Mouse (Mus musculus) limb, embryonic 12.5 days (tissue): ENCODE results near the gene Ndufs1. TPM values are rescaled to one million over a fixed set of nuclear protein-coding genes. Genes with fewer than 3 reads are reported as not detected.

Experiments
- ATAC-seq: fragments of 200-750 bp; cut with Nextera tagmentation; 2 replicates; pipeline ENCODE4 v1.8.0; 2017; ENCODE audit warnings: low read depth, moderate TSS enrichment; ENCODE audit not compliant: insufficient number of reproducible peaks, insufficient read depth, low FRiP score, low TSS enrichment
- H3K27ac ChIP-seq: fragments of 300-500 bp; sonication (generic); 2 replicates; pipeline ENCODE4 v1.5.1; 2016; ENCODE audit warnings: mild to moderate bottlenecking, moderate library complexity
- H3K27me3 ChIP-seq: fragments of 300-500 bp; sonication (generic); 2 replicates; pipeline ENCODE4 v1.6.1; 2016; ENCODE audit warnings: mild to moderate bottlenecking, moderate library complexity
- H3K36me3 ChIP-seq: fragments of 300-500 bp; sonication (generic); 2 replicates; pipeline ENCODE4 v1.6.1; 2016; ENCODE audit warnings: mild to moderate bottlenecking, moderate library complexity
- H3K4me1 ChIP-seq: fragments of 300-500 bp; sonication (generic); replicated peaks from 2 replicates; pipeline ENCODE4 v1.6.1; 2016
- H3K4me2 ChIP-seq: fragments of 300-500 bp; sonication (generic); 2 replicates; pipeline ENCODE4 v1.6.1; 2016; ENCODE audit warnings: mild to moderate bottlenecking, moderate library complexity
- H3K4me3 ChIP-seq: fragments of 300-500 bp; sonication (generic); replicated peaks from 2 replicates; pipeline ENCODE4 v1.5.1; 2016; ENCODE audit warnings: mild to moderate bottlenecking
- H3K9ac ChIP-seq: fragments of 300-500 bp; sonication (generic); replicated peaks from 2 replicates; pipeline ENCODE4 v1.6.1; 2016; ENCODE audit warnings: mild to moderate bottlenecking, moderate library complexity
- H3K9me3 ChIP-seq: fragments of 300-500 bp; sonication (generic); 2 replicates; pipeline ENCODE4 v1.6.1; 2016; ENCODE audit warnings: mild to moderate bottlenecking, moderate library complexity
- WGBS: fragments of 180-500 bp; shearing (Covaris S2); methylation state at CpG from one replicate; pipeline ENCODE4 v1.1.7; 2016; 5-methylcytosine and 5-hydroxymethylcytosine counted together
- polyA plus RNA-seq: library from polyadenylated mRNA; unstranded; fragments of >200 nt; fragmentation: Nextera tagmentation; extraction: Ambion mirVana; gene quantifications from 2 replicates; pipeline ENCODE4 v1.2.1, GENCODE M21; 2016

Gene Ndufs1
- polyA plus RNA-seq: 139 and 141 TPM in 2 replicates

- WGBS: under 1% methylated on average over 72 of the region's 72 CpGs
- Histone ChIP-seq H3K27ac (peak within 1 kb of the TSS; percentile 89), H3K27me3 (no peaks in the 10 kb centered on the region), H3K4me2 (peak within 1 kb of the TSS; percentile 87), H3K4me3 (peak within 1 kb of the TSS; percentile 89), H3K36me3 (peaks cover 30% of the 10 kb centered on the region), H3K4me1 (peaks cover 22% of the 10 kb centered on the region), H3K9me3 (no peaks in the 10 kb centered on the region), H3K9ac (peak within 1 kb of the TSS; percentile 82)
- ATAC-seq: peak; percentile 81
Observed at GRCm38 (mm10) chr1:63176604-63177421, at the start of gene Ndufs1, which contains the start of gene Eef1b2. Gene Ndufs1 (minus strand): TSS chr1:63176833. Gene Eef1b2 (plus strand): TSS chr1:63176825.

GRCm38 (mm10) chr1:63225890-63226289, 49.3 kb upstream of the Ndufs1 start:
- Histone ChIP-seq H3K9ac (no peak overlapping the region), H3K4me1 (no peaks in the 10 kb centered on the region), H3K4me3 (no peak overlapping the region), H3K4me2 (no peak overlapping the region), H3K9me3 (no peaks in the 10 kb centered on the region), H3K27ac (no peak overlapping the region), H3K36me3 (no peaks in the 10 kb centered on the region), H3K27me3 (peaks cover 11% of the 10 kb centered on the region)
- ATAC-seq: no peak
- WGBS: 4% methylated on average over 7 of the region's 7 CpGs

- Histone ChIP-seq H3K27me3 (peaks cover 11% of the 10 kb centered on the region), H3K4me1 (no peaks in the 10 kb centered on the region), H3K4me3 (no peak overlapping the region), H3K4me2 (no peak overlapping the region), H3K36me3 (no peaks in the 10 kb centered on the region), H3K9ac (no peak overlapping the region), H3K27ac (no peak overlapping the region), H3K9me3 (no peaks in the 10 kb centered on the region)
- 75% methylated on average over 4 of the region's 4 CpGs for WGBS
- ATAC-seq: no peak
Observed at GRCm38 (mm10) chr1:63225009-63225408, 48.4 kb upstream of the Ndufs1 start.

- Histone ChIP-seq H3K9ac (no peak overlapping the region), H3K4me2 (no peak overlapping the region), H3K9me3 (0 out of 2 replicates have a peak, but pooled peaks cover 3% of the 10 kb centered on the region), H3K27me3 (peaks cover 12% of the 10 kb centered on the region), H3K4me3 (no peak overlapping the region), H3K4me1 (peaks cover 8% of the 10 kb centered on the region), H3K27ac (no peak overlapping the region), H3K36me3 (no peaks in the 10 kb centered on the region)
- no peak for ATAC-seq
- 95% methylated on average over 4 of the region's 4 CpGs for WGBS
Observed at GRCm38 (mm10) chr1:63219277-63219676, 42.6 kb upstream of the Ndufs1 start.

GRCm38 (mm10) chr1:63214631-63215030, 38.0 kb upstream of the Ndufs1 start:
- WGBS: 37% methylated on average over 7 of the region's 7 CpGs
- Histone ChIP-seq H3K9ac (no peak overlapping the region), H3K4me2 (no peak overlapping the region), H3K9me3 (0 out of 2 replicates have a peak, but pooled peaks cover 3% of the 10 kb centered on the region), H3K4me1 (peaks cover 17% of the 10 kb centered on the region), H3K36me3 (no peaks in the 10 kb centered on the region), H3K27me3 (peaks cover 25% of the 10 kb centered on the region), H3K27ac (no peak overlapping the region), H3K4me3 (no peak overlapping the region)
- ATAC-seq: no peak

GRCm38 (mm10) chr1:63214271-63214558, 37.6 kb upstream of the Ndufs1 start, which contains the start of gene Gpr1:
Gene Gpr1 (minus strand): TSS chr1:63214543.
- H3K9me3 ChIP-seq: 0 out of 2 replicates have a peak, but pooled peaks cover under 1% of the 10 kb centered on the region
- ATAC-seq: no peak
- peak within 1 kb of the TSS; percentile 3; the same call in 1 of the 2 replicates for H3K4me3 ChIP-seq
- H3K36me3 ChIP-seq: no peaks in the 10 kb centered on the region
- WGBS: 33% methylated on average over 3 of the region's 3 CpGs
- peaks cover 25% of the 10 kb centered on the region for H3K27me3 ChIP-seq
- H3K27ac ChIP-seq: no peak within 1 kb of the TSS
- H3K4me1 ChIP-seq: peaks cover 17% of the 10 kb centered on the region
- H3K9ac ChIP-seq: no peak within 1 kb of the TSS; the same call in 1 of the 2 replicates
- H3K4me2 ChIP-seq: peak within 1 kb of the TSS; percentile 40

GRCm38 (mm10) chr1:63213478-63214270, 37.0 kb upstream of the Ndufs1 start:
- ATAC-seq: no peak
- WGBS: 18% methylated on average over 22 of the region's 22 CpGs
- peak overlapping the region; percentile 40 for H3K4me2 ChIP-seq
- H3K27ac ChIP-seq: no peak overlapping the region
- peaks cover 28% of the 10 kb centered on the region for H3K27me3 ChIP-seq
- H3K9me3 ChIP-seq: no peaks in the 10 kb centered on the region
- H3K4me1 ChIP-seq: peaks cover 17% of the 10 kb centered on the region
- H3K4me3 ChIP-seq: peak overlapping the region; percentile 3; the same call in 1 of the 2 replicates
- no peaks in the 10 kb centered on the region for H3K36me3 ChIP-seq
- H3K9ac ChIP-seq: no peak overlapping the region; the same call in 1 of the 2 replicates

GRCm38 (mm10) chr1:63209861-63210529, 33.4 kb upstream of the Ndufs1 start:
- Histone ChIP-seq H3K9ac (no peak overlapping the region), H3K27me3 (peaks cover 33% of the 10 kb centered on the region), H3K4me3 (no peak overlapping the region), H3K4me2 (no peak overlapping the region), H3K36me3 (no peaks in the 10 kb centered on the region), H3K9me3 (no peaks in the 10 kb centered on the region), H3K4me1 (peaks cover 16% of the 10 kb centered on the region), H3K27ac (no peak overlapping the region)
- ATAC-seq: no peak
- WGBS: 26% methylated on average over 6 of the region's 6 CpGs

GRCm38 (mm10) chr1:63207607-63208006, 31.0 kb upstream of the Ndufs1 start:
- Histone ChIP-seq H3K27ac (no peak overlapping the region), H3K9me3 (no peaks in the 10 kb centered on the region), H3K27me3 (peaks cover 41% of the 10 kb centered on the region), H3K4me2 (no peak overlapping the region), H3K4me3 (no peak overlapping the region), H3K4me1 (peaks cover 14% of the 10 kb centered on the region), H3K9ac (no peak overlapping the region), H3K36me3 (no peaks in the 10 kb centered on the region)
- no peak for ATAC-seq
- WGBS: 84% methylated on average over 3 of the region's 3 CpGs

- Histone ChIP-seq H3K36me3 (no peaks in the 10 kb centered on the region), H3K27ac (no peak overlapping the region), H3K4me2 (no peak overlapping the region), H3K4me1 (peaks cover 14% of the 10 kb centered on the region), H3K9me3 (peaks cover 6% of the 10 kb centered on the region; the same call in 1 of the 2 replicates), H3K4me3 (no peak overlapping the region), H3K9ac (no peak overlapping the region), H3K27me3 (peaks cover 47% of the 10 kb centered on the region)
- no peak for ATAC-seq
- 30% methylated on average over 7 of the region's 7 CpGs for WGBS
Observed at GRCm38 (mm10) chr1:63204660-63205394, 28.2 kb upstream of the Ndufs1 start.
